Mouse (Mus musculus): Measurements from ENCODE around the gene Cd79a. TPM values are rescaled to one million over a fixed set of nuclear protein-coding genes. Genes with fewer than 3 reads are reported as not detected.

The Cd79a gene
- polyA plus RNA-seq (2014; fragmentation: Nextera tagmentation; extraction: Ambion mirVana): 0.33 TPM in 1 of 2 replicates, not detected in the other

- no peaks in the 10 kb centered on the region for H3K27me3 ChIP-seq (ENCODE audit: control insufficient read depth, insufficient read depth, low read length)
- H3K4me1 ChIP-seq (ENCODE audit: control insufficient read depth, insufficient read depth, low read length): peaks cover 2% of the 10 kb centered on the region; the same call in 1 of the 2 replicates
- ATAC-seq (ENCODE audit: insufficient number of reproducible peaks, insufficient read depth, low FRiP score, low read depth): no peak
- H3K9me3 ChIP-seq (ENCODE audit: control insufficient read depth, low read depth, low read length): no peaks in the 10 kb centered on the region
- no peak within 1 kb of the TSS for H3K27ac ChIP-seq (ENCODE audit: low read length)
- no peak within 1 kb of the TSS for H3K9ac ChIP-seq (replicated peaks; ENCODE audit: low read depth, low read length)
- WGBS: 68% methylated on average over 12 of the region's 12 CpGs
- no peak within 1 kb of the TSS for H3K4me2 ChIP-seq (replicated peaks; ENCODE audit: low read depth, low read length)
- no peak within 1 kb of the TSS for H3K4me3 ChIP-seq (ENCODE audit: low read depth, low read length)
- no peaks in the 10 kb centered on the region for H3K36me3 ChIP-seq (ENCODE audit: control insufficient read depth, insufficient read depth, low read length)
Observed at GRCm38 (mm10) chr7:24897224-24897623, at the start of gene Cd79a. TSS of gene Cd79a (plus strand) at chr7:24897381.

GRCm38 (mm10) chr7:24850162-24850561 lies 47.0 kb upstream of the Cd79a start:
- Histone ChIP-seq H3K9me3 (ENCODE audit: control insufficient read depth, low read depth, low read length) (no peaks in the 10 kb centered on the region), H3K4me3 (ENCODE audit: low read depth, low read length) (no peak overlapping the region), H3K36me3 (ENCODE audit: control insufficient read depth, insufficient read depth, low read length) (no peaks in the 10 kb centered on the region), H3K27ac (ENCODE audit: low read length) (no peak overlapping the region), H3K4me1 (ENCODE audit: control insufficient read depth, insufficient read depth, low read length) (no peaks in the 10 kb centered on the region), H3K4me2 (replicated peaks; ENCODE audit: low read depth, low read length) (no peak overlapping the region), H3K27me3 (ENCODE audit: control insufficient read depth, insufficient read depth, low read length) (no peaks in the 10 kb centered on the region), H3K9ac (replicated peaks; ENCODE audit: low read depth, low read length) (no peak overlapping the region)
- WGBS: 10% methylated on average over 5 of the region's 5 CpGs
- ATAC-seq (ENCODE audit: insufficient number of reproducible peaks, insufficient read depth, low FRiP score, low read depth): no peak

DNA sequence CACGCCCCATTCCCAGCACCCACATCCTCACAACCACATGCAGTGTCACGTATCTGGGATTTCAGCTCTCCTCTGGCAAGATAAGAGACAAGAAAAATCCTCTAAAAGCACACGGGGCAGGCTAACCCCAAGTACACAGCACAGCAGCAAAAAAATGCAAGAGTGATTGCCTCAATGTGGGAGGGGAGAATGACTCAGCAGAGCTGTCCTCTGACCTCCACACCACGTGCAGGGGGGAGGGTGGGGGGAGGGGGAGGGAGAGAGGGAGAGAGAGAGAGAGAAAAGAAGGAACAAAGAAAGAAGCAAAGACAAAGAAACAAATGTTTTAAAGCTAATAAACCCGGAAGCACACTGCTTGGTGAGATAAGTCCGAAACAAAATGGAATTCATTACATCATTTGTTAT lies 46.3 kb upstream of the Cd79a start:
- WGBS: 24% methylated on average over 6 of the region's 6 CpGs
- ATAC-seq (ENCODE audit: insufficient number of reproducible peaks, insufficient read depth, low FRiP score, low read depth): peak; percentile 42; the same call in 1 of the 2 replicates
- no peak overlapping the region; the same call in 1 of the 2 replicates for H3K27ac ChIP-seq (ENCODE audit: low read length)

GRCm38 (mm10) chr7:24851596-24852325 lies 45.4 kb upstream of the Cd79a start:
- Histone ChIP-seq H3K36me3 (ENCODE audit: control insufficient read depth, insufficient read depth, low read length) (no peaks in the 10 kb centered on the region), H3K9ac (replicated peaks; ENCODE audit: low read depth, low read length) (no peak overlapping the region), H3K4me2 (replicated peaks; ENCODE audit: low read depth, low read length) (no peak overlapping the region), H3K4me3 (ENCODE audit: low read depth, low read length) (no peak overlapping the region), H3K4me1 (ENCODE audit: control insufficient read depth, insufficient read depth, low read length) (no peaks in the 10 kb centered on the region), H3K27me3 (ENCODE audit: control insufficient read depth, insufficient read depth, low read length) (no peaks in the 10 kb centered on the region), H3K27ac (ENCODE audit: low read length) (no peak overlapping the region), H3K9me3 (ENCODE audit: control insufficient read depth, low read depth, low read length) (no peaks in the 10 kb centered on the region)
- WGBS: 70% methylated on average over 5 of the region's 5 CpGs
- ATAC-seq (ENCODE audit: insufficient number of reproducible peaks, insufficient read depth, low FRiP score, low read depth): no peak

More for the DNA sequence above, 46.3 kb upstream of the Cd79a start:
- no peak overlapping the region for H3K9ac ChIP-seq (replicated peaks; ENCODE audit: low read depth, low read length)
- H3K4me2 ChIP-seq (replicated peaks; ENCODE audit: low read depth, low read length): no peak overlapping the region
- no peak overlapping the region for H3K4me3 ChIP-seq (ENCODE audit: low read depth, low read length)
- H3K9me3 ChIP-seq (ENCODE audit: control insufficient read depth, low read depth, low read length): no peaks in the 10 kb centered on the region
- H3K27me3 ChIP-seq (ENCODE audit: control insufficient read depth, insufficient read depth, low read length): no peaks in the 10 kb centered on the region
- no peaks in the 10 kb centered on the region for H3K4me1 ChIP-seq (ENCODE audit: control insufficient read depth, insufficient read depth, low read length)
- no peaks in the 10 kb centered on the region for H3K36me3 ChIP-seq (ENCODE audit: control insufficient read depth, insufficient read depth, low read length)

- H3K27ac ChIP-seq (ENCODE audit: low read length): no peak overlapping the region
- no peaks in the 10 kb centered on the region for H3K36me3 ChIP-seq (ENCODE audit: control insufficient read depth, insufficient read depth, low read length)
- 67% methylated on average over 8 of the region's 8 CpGs for WGBS
- H3K9ac ChIP-seq (replicated peaks; ENCODE audit: low read depth, low read length): no peak overlapping the region
- H3K4me1 ChIP-seq (ENCODE audit: control insufficient read depth, insufficient read depth, low read length): no peaks in the 10 kb centered on the region
- no peak overlapping the region for H3K4me3 ChIP-seq (ENCODE audit: low read depth, low read length)
- no peak overlapping the region for H3K4me2 ChIP-seq (replicated peaks; ENCODE audit: low read depth, low read length)
- ATAC-seq (ENCODE audit: insufficient number of reproducible peaks, insufficient read depth, low FRiP score, low read depth): peak; percentile 57; the same call in 1 of the 2 replicates
- H3K9me3 ChIP-seq (ENCODE audit: control insufficient read depth, low read depth, low read length): no peaks in the 10 kb centered on the region
- H3K27me3 ChIP-seq (ENCODE audit: control insufficient read depth, insufficient read depth, low read length): no peaks in the 10 kb centered on the region
Observed at GRCm38 (mm10) chr7:24852557-24853232, 44.5 kb upstream of the Cd79a start.

DNA sequence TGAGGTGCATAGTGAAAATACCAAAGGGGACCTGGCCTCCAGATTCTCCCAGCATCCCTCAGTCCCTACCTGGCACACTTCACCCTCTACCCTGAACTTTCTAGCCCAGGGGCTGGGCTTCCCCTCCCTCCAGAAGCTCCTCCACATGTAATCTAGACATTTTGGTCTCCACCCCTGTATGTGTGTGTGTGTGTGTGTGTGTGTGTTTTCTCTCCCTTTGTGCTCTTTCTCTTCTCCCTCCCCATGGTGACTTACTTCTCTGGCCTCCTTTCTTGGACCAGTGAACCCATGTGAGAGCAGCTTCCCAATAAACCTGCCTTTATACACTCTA lies 44.0 kb upstream of the Cd79a start:
- Histone ChIP-seq H3K27ac (ENCODE audit: low read length) (no peak overlapping the region), H3K27me3 (ENCODE audit: control insufficient read depth, insufficient read depth, low read length) (no peaks in the 10 kb centered on the region), H3K4me2 (replicated peaks; ENCODE audit: low read depth, low read length) (no peak overlapping the region), H3K36me3 (ENCODE audit: control insufficient read depth, insufficient read depth, low read length) (no peaks in the 10 kb centered on the region), H3K9me3 (ENCODE audit: control insufficient read depth, low read depth, low read length) (no peaks in the 10 kb centered on the region), H3K4me1 (ENCODE audit: control insufficient read depth, insufficient read depth, low read length) (no peaks in the 10 kb centered on the region), H3K4me3 (ENCODE audit: low read depth, low read length) (no peak overlapping the region), H3K9ac (replicated peaks; ENCODE audit: low read depth, low read length) (no peak overlapping the region)
- no peak for ATAC-seq (ENCODE audit: insufficient number of reproducible peaks, insufficient read depth, low FRiP score, low read depth)

- ATAC-seq (ENCODE audit: insufficient number of reproducible peaks, insufficient read depth, low FRiP score, low read depth): no peak
- H3K27me3 ChIP-seq (ENCODE audit: control insufficient read depth, insufficient read depth, low read length): no peaks in the 10 kb centered on the region
- H3K36me3 ChIP-seq (ENCODE audit: control insufficient read depth, insufficient read depth, low read length): no peaks in the 10 kb centered on the region
- H3K4me3 ChIP-seq (ENCODE audit: low read depth, low read length): no peak overlapping the region
- no peaks in the 10 kb centered on the region for H3K4me1 ChIP-seq (ENCODE audit: control insufficient read depth, insufficient read depth, low read length)
- no peak overlapping the region for H3K9ac ChIP-seq (replicated peaks; ENCODE audit: low read depth, low read length)
- no peak overlapping the region for H3K4me2 ChIP-seq (replicated peaks; ENCODE audit: low read depth, low read length)
- H3K27ac ChIP-seq (ENCODE audit: low read length): no peak overlapping the region
- whole genome bisulfite sequencing: 29% methylated on average over 7 of the region's 7 CpGs
- H3K9me3 ChIP-seq (ENCODE audit: control insufficient read depth, low read depth, low read length): no peaks in the 10 kb centered on the region
Observed at GRCm38 (mm10) chr7:24853695-24854094, 43.5 kb upstream of the Cd79a start.

- ATAC-seq (ENCODE audit: insufficient number of reproducible peaks, insufficient read depth, low FRiP score, low read depth): no peak
- 56% methylated on average over 6 of the region's 6 CpGs for WGBS
- no peak overlapping the region for H3K27ac ChIP-seq (ENCODE audit: low read length)
- H3K36me3 ChIP-seq (ENCODE audit: control insufficient read depth, insufficient read depth, low read length): no peaks in the 10 kb centered on the region
- H3K9ac ChIP-seq (replicated peaks; ENCODE audit: low read depth, low read length): no peak overlapping the region
- H3K9me3 ChIP-seq (ENCODE audit: control insufficient read depth, low read depth, low read length): no peaks in the 10 kb centered on the region
- H3K27me3 ChIP-seq (ENCODE audit: control insufficient read depth, insufficient read depth, low read length): no peaks in the 10 kb centered on the region
- H3K4me3 ChIP-seq (ENCODE audit: low read depth, low read length): no peak overlapping the region
- H3K4me2 ChIP-seq (replicated peaks; ENCODE audit: low read depth, low read length): no peak overlapping the region
- no peaks in the 10 kb centered on the region for H3K4me1 ChIP-seq (ENCODE audit: control insufficient read depth, insufficient read depth, low read length)
Observed at GRCm38 (mm10) chr7:24856460-24857120, 40.6 kb upstream of the Cd79a start.
